Mouse (Mus musculus): ENCODE data around the gene Col6a1. TPM values are rescaled to one million over a fixed set of nuclear protein-coding genes. Genes with fewer than 3 reads are reported as not detected.
"Not testable (repeated sequence)": the region's sequence is repeated elsewhere in the genome, so short reads cannot be mapped to it uniquely, and the experiment has no call there.

Gene Col6a1
- not detected for polyA plus RNA-seq (2017; shearing (Covaris generic))

GRCm38 (mm10) chr10:76725682-76726285 is at the start of gene Col6a1:
Gene Col6a1, minus strand, starts transcription at chr10:76726168.
- no peak for ATAC-seq

DNA sequence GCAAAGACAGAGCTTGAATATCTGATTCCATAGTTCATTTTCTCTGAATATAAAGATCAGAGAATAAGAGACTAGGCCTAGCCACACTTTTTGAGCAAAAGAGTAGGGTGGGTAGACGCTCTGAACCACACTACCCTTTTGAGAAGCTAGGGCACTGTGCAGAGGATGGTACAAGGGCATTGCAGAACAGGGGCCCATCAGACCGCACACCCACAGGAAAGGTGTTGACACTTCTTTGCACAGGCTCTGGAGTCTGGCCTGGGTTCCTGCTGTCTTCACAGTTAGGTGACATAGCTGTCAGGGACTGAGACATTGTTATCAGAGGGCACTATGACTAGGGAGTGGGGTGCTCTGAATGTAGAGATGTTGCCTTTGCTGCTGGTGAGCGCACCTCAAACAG is 45.7 kb upstream of the Col6a1 start:
- no peak for ATAC-seq

DNA sequence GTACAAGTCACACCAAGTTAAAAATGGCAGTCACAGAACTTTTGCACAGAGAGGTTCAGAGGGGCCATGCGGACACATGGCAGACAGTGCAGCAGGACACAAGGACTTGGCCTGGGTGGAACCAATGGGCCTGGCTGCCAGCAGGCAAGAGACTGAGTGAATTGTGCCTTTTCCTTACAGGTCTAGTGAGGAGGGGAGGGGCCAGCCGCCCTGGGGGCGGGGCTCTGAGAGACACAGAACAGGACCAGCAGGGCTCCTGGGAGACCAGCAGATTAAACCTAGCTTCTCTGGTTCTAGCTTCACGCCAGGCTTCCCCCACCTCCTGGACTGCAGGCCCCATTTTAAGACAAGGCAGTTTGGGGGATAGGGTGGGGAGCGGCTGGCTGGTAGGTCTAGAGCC is 45.1 kb upstream of the Col6a1 start:
- no peak for ATAC-seq

DNA sequence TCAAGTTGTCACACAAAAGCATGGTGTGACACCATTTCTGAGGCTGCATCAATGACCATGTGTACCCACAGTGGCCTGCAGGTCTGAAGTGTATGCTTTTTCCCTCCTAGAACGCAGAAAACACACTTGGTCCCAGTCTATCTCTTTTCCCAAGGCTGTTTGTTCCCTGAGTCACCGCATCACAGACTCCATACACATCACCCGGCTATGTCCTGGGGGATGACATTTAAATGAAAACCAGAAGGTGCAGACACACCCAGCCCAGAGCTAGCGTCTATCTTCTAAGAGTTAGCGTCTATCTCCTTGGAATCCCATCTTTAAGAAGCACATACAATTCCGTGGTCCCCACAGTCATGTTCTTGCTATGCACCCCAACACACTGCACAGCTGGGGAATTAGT is 43.6 kb upstream of the Col6a1 start:
- no peak for ATAC-seq

DNA sequence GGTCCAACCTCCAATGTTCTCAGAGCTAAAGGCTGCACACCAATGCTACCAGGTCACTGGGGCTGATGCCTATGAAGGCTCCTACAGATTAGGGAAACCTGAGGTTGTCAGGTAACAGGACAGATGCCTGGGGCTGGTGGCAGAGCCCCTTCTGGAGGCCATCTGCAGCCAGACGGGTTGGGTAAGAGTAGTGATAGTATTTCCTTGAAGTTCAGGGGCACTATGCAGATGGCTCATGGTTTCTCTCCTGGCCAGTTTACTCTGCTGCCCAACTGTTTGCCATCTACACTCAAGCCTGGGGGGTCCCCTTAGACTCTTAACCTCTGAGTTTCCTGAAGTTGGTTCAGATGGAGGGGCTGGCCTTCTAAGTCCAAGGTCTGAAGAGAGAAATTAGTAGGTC is 40.2 kb upstream of the Col6a1 start:
- no peak for ATAC-seq

GRCm38 (mm10) chr10:76764927-76765326 is 39.0 kb upstream of the Col6a1 start:
- no peak for ATAC-seq

GRCm38 (mm10) chr10:76763016-76763415 is 37.0 kb upstream of the Col6a1 start:
- ATAC-seq = no peak

DNA sequence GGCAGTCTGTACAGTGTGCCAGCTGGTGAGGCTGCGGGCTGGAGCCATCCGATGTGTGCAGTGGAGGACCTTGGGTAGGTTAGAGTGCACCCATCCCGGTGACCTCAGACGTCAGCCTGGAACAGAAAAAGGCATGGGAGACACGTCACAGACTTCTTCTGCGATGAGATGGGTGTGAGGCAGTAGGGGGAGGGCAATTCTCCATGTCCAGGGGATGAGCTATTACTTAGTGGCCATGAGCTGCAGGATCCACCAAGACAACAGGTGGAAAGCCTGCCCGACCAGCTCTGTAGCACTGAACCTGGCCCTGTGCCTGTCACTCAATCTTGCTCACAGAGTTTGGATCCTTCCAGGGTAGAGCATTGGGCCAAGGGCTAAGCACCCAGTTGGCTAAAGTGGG is 36.4 kb upstream of the Col6a1 start:
- ATAC-seq = no peak

DNA sequence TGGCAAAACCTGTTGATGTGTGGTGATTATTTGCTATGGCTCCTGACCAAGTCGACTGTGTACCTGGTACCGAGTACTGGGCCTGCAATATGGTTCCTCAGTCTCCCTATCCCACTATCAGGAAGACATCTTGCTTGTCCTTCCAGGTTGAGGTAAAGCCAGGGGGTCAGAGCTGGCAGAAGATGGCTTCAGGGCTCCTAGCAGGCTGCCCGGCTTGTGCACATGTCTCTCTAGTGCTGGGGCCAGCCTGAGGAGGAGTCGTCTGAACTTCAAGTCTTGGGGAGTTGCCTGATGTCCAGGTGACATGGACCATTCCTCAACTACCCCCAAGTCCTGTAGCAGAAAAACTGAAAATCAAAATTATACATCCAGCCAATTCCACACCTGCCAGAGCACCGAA is 33.9 kb upstream of the Col6a1 start:
- ATAC-seq = no peak

DNA sequence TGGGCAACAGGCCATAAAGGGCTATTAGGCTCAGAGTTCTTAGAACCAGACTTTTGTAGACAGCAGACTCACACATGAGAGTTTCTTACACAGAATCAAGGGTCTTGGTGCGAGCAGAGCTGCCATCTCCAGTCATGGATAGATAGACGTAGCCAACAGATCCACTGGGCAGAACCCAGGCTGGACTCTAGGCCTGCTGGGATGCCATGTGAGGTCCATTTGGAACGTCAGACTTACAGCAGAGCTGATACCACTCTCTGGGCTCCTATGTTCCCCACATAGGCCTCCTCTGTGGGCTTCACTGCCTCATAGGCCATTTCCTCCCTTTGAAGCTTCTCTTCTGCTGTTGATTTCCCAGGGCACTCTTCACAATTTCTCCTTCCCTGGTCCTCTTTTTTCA is 27.7 kb upstream of the Col6a1 start:
- ATAC-seq = no peak

GRCm38 (mm10) chr10:76744267-76744666 is 18.3 kb upstream of the Col6a1 start:
- ATAC-seq = not testable (repeated sequence)

GRCm38 (mm10) chr10:76736764-76737163 is 10.8 kb upstream of the Col6a1 start:
- no peak for ATAC-seq

- peak; percentile 77 for ATAC-seq
These were observed 9.0 kb upstream of the Col6a1 start for GRCm38 (mm10) chr10:76734979-76735378.

DNA sequence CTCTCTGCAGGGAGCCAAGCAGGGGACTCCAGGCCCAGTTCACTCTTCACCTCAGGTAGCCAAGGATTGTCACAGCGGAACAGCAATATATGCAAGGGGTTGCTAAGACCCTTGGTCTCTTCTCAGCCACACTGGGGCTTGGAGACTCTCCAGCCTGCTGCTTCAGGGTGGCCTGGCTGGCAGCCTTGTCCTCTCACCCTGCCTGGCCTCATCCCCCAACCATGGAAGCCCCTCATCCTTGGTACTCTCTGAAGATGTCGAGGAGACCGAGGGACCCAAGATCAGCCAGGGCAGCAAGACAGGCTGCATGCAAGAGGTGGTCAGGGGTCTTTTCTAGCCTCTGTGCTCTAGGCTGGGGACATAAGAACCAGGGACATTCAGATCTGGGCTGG is 7.7 kb upstream of the Col6a1 start:
- no peak for ATAC-seq

DNA sequence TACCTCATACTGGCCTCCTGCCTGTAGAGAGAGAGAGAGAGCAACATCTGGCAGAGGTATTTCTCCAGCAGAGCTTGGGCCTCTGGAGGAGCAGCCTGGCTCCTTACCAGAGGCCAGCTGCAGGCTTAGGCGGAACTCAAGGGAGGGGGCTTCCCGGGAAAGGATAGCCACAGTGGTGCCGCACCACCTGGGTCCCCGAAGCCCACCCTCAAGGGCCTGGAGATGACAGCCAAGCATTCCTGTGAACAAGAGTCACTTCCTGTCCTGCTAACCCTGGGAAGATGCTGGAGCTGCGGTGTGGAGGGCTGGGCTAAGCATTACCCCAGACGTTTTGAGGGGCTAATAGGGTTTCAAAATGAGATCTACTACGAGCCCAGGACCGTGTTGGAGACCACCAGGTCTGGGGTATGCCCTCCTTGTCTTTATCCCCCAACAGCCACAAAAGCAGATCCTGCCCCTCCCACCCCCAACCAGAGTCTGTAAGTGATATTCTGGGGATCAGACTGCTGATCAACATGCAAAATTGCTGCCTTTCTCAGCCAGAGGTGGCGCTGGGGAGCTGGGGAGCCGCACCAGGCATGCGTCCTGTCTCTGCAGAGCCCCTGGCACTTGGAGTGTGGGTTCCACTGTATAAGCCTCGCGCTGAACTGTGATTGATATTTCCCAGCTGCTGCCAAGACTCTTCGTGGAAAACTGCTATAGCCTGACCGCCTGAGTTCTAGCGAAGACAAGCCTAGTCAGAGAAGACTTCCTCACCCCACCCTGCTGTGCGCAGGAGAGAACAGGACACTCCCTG is 7.1 kb upstream of the Col6a1 start:
- no peak for ATAC-seq

- no peak for ATAC-seq
These were observed 6.4 kb upstream of the Col6a1 start for GRCm38 (mm10) chr10:76732391-76732790.

- no peak for ATAC-seq
These were observed 5.8 kb upstream of the Col6a1 start for GRCm38 (mm10) chr10:76731621-76732239.

- ATAC-seq = no peak
These were observed 4.0 kb upstream of the Col6a1 start for GRCm38 (mm10) chr10:76729631-76730620.

DNA sequence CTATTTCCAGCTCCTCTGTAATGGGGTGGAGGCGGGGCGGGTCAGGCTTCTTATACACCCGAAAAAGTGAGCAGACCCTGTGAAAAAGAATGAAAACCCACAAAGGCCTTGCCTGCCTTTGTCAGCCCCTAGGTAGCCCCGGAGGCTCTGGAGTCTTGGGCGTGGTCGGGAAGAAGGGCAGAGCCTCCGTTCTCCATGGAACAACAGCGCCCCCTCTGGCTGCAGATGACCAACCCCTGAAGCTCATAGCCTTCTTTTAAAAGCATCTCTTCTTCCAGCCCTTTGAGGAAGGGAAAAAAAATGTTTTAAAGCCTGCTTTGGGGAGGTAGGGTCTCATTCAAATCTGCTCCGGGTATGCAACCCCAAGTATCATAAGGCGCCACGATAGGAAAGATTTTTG is 2.4 kb upstream of the Col6a1 start:
- no peak for ATAC-seq

DNA sequence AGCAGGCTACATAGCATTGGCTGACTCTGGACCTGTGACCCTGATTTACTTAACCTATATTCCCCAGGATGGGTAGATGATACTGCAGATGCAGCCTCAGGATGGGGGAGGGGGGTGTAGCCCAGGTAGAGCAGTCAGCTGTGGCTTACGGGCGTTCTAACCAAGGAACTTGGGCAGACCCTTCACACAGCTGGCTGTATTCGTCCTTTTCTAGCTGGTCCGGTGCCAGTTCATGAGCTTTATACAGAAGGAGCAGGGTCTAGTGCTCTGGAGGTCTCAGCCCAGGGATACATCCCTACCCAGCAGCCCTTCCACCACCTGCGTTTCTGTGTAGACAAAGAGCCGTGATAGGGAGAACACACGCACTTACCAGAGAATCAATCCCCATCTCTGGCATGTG is 1.3 kb upstream of the Col6a1 start:
- no peak for ATAC-seq

DNA sequence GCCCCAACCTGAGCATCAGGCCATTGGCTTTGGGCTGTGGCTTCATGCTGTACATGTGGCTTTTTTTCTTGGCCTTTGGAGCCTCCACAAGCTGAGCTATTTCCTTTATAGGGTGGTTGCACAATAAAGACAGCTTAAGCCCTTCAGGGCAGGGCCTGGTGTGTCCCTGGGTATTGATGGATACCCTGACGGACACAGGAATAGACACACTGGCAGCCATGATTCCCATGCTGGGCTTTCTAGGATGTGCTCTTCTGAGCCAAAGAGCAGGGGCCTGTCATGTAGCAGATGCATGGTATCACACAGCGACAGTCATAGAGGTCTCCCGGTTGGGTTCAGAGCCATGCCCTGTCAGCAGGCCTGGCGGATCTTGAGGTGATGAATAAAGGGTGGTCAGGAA is 898 bp upstream of the Col6a1 start:
- ATAC-seq = no peak

DNA sequence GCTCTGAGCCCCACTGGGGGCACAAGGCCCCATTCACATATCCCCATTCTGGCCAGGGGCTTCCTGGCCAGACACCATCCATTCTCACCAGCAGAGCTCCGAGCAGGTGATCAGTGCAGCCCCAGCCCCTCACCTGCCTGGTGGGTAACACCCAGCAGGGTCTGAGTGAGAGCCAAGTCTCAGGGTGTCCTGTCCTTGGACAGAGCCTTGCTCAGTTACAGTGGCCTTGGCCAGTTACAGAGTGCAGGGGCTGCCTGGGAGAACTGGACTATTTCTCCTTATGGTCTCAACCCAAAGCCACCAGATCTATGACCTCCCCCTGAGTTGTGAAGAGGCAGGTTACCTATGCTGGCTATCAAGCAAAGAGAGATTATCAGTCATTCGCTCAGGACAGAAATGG is 871 bp downstream of the Col6a1 start:
- ATAC-seq = no peak

- ATAC-seq = no peak
These were observed 1.7 kb downstream of the Col6a1 start for GRCm38 (mm10) chr10:76724231-76724736.

All from inflammation-experienced regulatory T-cells, adult 6 months (primary cell).